Mouse (Mus musculus) lung, postnatal 36 days (tissue): Measurements from ENCODE around the gene Hoxd11.

Experiments used
- DNase-seq: peaks from one replicate; pipeline ENCODE4 v3.0.0; 2022; ENCODE audit warnings: mixed read lengths

The Hoxd11 gene

GRCm38 (mm10) chr2:74666411-74666810, 12.9 kb upstream of the Hoxd11 start:
- DNase-seq, result no peak

- DNase-seq, result no peak
Observed at GRCm38 (mm10) chr2:74667191-74667841, 12.0 kb upstream of the Hoxd11 start.

- no peak for DNase-seq
Observed at GRCm38 (mm10) chr2:74667842-74668357, 11.5 kb upstream of the Hoxd11 start, which contains the start of gene Hoxd13. Hoxd13 (plus strand) TSS chr2:74668310.

GRCm38 (mm10) chr2:74668370-74669229, 10.8 kb upstream of the Hoxd11 start:
- DNase-seq, result no peak

- DNase-seq, result no peak
Observed at GRCm38 (mm10) chr2:74669230-74669578, 10.2 kb upstream of the Hoxd11 start.

GRCm38 (mm10) chr2:74669650-74670235, 9.6 kb upstream of the Hoxd11 start:
- no peak for DNase-seq

GRCm38 (mm10) chr2:74670632-74671188, 8.6 kb upstream of the Hoxd11 start:
- DNase-seq, result no peak

- no peak for DNase-seq
Observed at GRCm38 (mm10) chr2:74671847-74672246, 7.5 kb upstream of the Hoxd11 start.

GRCm38 (mm10) chr2:74672481-74673362, 6.6 kb upstream of the Hoxd11 start:
- peak; percentile 53 for DNase-seq

GRCm38 (mm10) chr2:74673835-74674425, 5.4 kb upstream of the Hoxd11 start:
- no peak for DNase-seq

GRCm38 (mm10) chr2:74674881-74675665, 4.3 kb upstream of the Hoxd11 start, which contains the start of gene Hoxd12:
Hoxd12 (plus strand) TSS chr2:74675013.
- DNase-seq, result no peak

GRCm38 (mm10) chr2:74675666-74676282, 3.6 kb upstream of the Hoxd11 start:
- no peak for DNase-seq

- DNase-seq, result no peak
Observed at GRCm38 (mm10) chr2:74676376-74677052, 2.8 kb upstream of the Hoxd11 start.

GRCm38 (mm10) chr2:74677106-74677505, 2.3 kb upstream of the Hoxd11 start:
- no peak for DNase-seq

GRCm38 (mm10) chr2:74679596-74679971, 227 bp downstream of the Hoxd11 start:
- no peak for DNase-seq

- DNase-seq, result no peak
Observed at GRCm38 (mm10) chr2:74679980-74680379, 623 bp downstream of the Hoxd11 start.

GRCm38 (mm10) chr2:74680561-74681398, 1.4 kb downstream of the Hoxd11 start:
- DNase-seq, result no peak

GRCm38 (mm10) chr2:74681594-74682531, 2.5 kb downstream of the Hoxd11 start:
- DNase-seq, result no peak
